Mouse (Mus musculus): ENCODE measurements around the gene Gabbr2. TPM values are rescaled to one million over a fixed set of nuclear protein-coding genes. Genes with fewer than 3 reads are reported as not detected.

Gene Gabbr2
- polyA plus RNA-seq, 1 experiment, result 102 TPM

DNA sequence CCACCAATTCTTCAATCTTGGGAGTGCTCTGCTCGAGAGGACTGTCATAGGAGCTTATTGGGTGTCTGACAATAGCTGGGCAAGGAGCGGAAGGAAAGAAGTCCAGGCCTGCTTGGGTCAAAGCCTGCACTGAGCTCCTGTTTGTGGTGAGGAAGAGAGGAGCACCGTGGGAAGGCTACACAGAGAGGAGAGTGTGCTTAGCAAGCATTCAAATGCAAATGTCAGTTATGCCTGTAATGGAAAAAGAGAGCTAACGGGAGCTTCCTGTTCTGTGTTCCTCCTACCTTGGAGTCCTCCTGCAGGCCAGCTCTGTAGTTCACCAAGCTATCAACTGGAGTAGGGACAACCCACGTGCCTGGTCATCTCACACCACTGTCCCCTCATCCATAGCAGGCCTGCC lies 180.5 kb downstream of the Gabbr2 start:
- H3K4me3 ChIP-seq (replicated peaks; ENCODE audit: insufficient read depth, low read depth, low read length), result no peak overlapping the region
- H3K4me1 ChIP-seq (ENCODE audit: control insufficient read depth, insufficient read depth, low read length), result peaks cover 36% of the 10 kb centered on the region
- no peak overlapping the region for H3K27ac ChIP-seq (ENCODE audit: insufficient read depth, low read length)
- no peak for DNase-seq
- no peaks in the 10 kb centered on the region for H3K27me3 ChIP-seq (ENCODE audit: control insufficient read depth, insufficient read depth, low read length)
- TF ChIP-seq POLR2A (IDR thresholded peaks at IDR 0.05; ENCODE audit: borderline replicate concordance, insufficient read depth, low read length), result no peak
- no peak for TF ChIP-seq CTCF (IDR thresholded peaks at IDR 0.05; ENCODE audit: borderline replicate concordance, insufficient read depth, low read depth, low read length)
- WGBS, result 75% methylated on average over 5 of the region's 5 CpGs

DNA sequence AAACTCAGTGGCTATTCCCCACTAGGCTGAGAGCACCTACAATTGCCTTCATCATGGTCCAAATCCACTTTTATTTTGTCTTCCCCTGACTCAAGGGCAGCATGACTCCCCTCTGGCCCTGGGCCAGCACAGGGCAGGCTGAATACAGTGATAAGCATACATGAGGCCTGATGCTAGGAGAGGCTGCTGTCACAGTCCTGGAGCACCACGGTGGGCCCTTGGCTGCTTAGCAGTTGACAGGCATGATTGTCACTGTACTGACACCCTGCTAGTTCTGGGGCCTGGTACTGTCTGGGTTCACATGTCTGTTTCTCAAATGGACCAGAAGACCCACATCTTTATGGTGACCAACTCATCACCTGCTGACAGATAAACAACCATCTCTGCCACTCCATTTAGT lies 184.8 kb downstream of the Gabbr2 start:
- TF ChIP-seq POLR2A (IDR thresholded peaks at IDR 0.05; ENCODE audit: borderline replicate concordance, insufficient read depth, low read length) (no peak), CTCF (IDR thresholded peaks at IDR 0.05; ENCODE audit: borderline replicate concordance, insufficient read depth, low read depth, low read length) (no peak)
- Histone ChIP-seq H3K27me3 (ENCODE audit: control insufficient read depth, insufficient read depth, low read length) (no peaks in the 10 kb centered on the region), H3K4me3 (replicated peaks; ENCODE audit: insufficient read depth, low read depth, low read length) (no peak overlapping the region), H3K4me1 (ENCODE audit: control insufficient read depth, insufficient read depth, low read length) (peaks cover 25% of the 10 kb centered on the region), H3K27ac (ENCODE audit: insufficient read depth, low read length) (no peak overlapping the region)
- 25% methylated on average over 1 of the region's 1 CpGs for WGBS
- DNase-seq, result no peak

DNA sequence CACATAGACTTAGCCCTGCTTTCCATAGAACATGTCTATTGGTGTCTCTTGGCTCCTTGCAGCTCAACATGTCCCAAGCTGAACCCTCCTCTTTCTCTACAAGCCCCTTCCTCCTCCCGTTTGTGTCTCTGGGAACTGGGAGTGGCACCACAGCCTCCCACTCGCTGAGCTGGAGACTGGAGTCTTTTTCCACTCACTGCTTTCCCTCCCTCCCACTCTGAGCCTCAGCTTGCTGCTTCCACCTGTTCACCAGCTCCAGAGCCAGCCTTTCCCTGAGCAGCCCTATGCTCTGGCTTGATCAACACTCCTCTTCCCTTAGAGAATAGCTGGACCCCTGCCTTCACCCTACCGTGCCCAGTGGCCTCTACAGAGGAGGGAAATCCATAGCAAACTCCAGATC lies 185.8 kb downstream of the Gabbr2 start:
- H3K4me1 ChIP-seq (ENCODE audit: control insufficient read depth, insufficient read depth, low read length), result peaks cover 29% of the 10 kb centered on the region
- H3K4me3 ChIP-seq (replicated peaks; ENCODE audit: insufficient read depth, low read depth, low read length), result no peak overlapping the region
- peak; percentile 62 to 77 for DNase-seq
- TF ChIP-seq CTCF (IDR thresholded peaks at IDR 0.05; ENCODE audit: borderline replicate concordance, insufficient read depth, low read depth, low read length) (no peak), POLR2A (IDR thresholded peaks at IDR 0.05; ENCODE audit: borderline replicate concordance, insufficient read depth, low read length) (no peak)
- 11% methylated on average over 3 of the region's 3 CpGs for WGBS
- H3K27me3 ChIP-seq (ENCODE audit: control insufficient read depth, insufficient read depth, low read length), result no peaks in the 10 kb centered on the region
- peak overlapping the region; percentile 35; the same call in 1 of the 2 replicates for H3K27ac ChIP-seq (ENCODE audit: insufficient read depth, low read length)

DNA sequence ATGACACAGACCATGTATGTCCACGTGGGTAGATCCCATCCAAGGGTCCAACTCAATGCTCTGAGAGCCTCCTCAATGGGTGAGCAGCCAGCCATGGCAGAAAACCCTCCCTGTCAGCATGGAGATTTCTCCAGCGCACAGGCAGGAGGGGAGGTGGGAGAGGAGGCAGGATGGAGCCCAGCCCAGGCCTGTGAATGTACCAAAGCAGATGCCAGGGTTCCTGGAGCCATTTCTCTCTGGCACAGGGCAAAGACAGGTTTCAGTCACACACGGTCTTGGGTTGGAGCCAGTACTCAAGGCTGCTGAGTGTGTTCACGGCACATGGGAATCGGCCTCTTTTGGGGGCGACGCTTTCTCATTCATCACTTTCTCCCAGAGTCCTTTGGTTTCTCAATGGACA lies 189.3 kb downstream of the Gabbr2 start:
- WGBS, result 26% methylated on average over 7 of the region's 7 CpGs
- TF ChIP-seq POLR2A (IDR thresholded peaks at IDR 0.05; ENCODE audit: borderline replicate concordance, insufficient read depth, low read length) (no peak), CTCF (IDR thresholded peaks at IDR 0.05; ENCODE audit: borderline replicate concordance, insufficient read depth, low read depth, low read length) (no peak)
- Histone ChIP-seq H3K4me1 (ENCODE audit: control insufficient read depth, insufficient read depth, low read length) (peaks cover 24% of the 10 kb centered on the region), H3K27me3 (ENCODE audit: control insufficient read depth, insufficient read depth, low read length) (no peaks in the 10 kb centered on the region), H3K4me3 (replicated peaks; ENCODE audit: insufficient read depth, low read depth, low read length) (no peak overlapping the region), H3K27ac (ENCODE audit: insufficient read depth, low read length) (no peak overlapping the region)
- DNase-seq, result peak; percentile 43 to 66

DNA sequence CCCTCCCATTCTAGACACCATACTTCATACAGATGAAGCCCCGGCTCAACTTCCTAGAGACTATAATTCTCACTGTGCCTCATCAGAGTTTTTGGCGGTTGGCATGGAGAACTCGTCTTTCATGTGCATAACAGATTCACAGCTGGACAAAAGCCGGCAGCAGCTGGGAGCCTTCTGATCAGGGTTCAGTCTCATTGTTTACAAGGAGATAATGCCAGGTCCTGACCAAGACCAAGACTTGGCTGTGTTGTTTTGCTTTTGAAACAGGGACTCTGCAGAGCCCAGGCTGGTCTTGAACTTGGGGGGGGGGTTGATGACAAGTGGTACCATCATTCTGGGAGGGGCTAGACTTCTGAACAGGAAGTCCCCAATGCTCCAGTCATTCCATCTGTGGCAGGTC lies 191.8 kb downstream of the Gabbr2 start:
- Histone ChIP-seq H3K4me3 (replicated peaks; ENCODE audit: insufficient read depth, low read depth, low read length) (no peak overlapping the region), H3K4me1 (ENCODE audit: control insufficient read depth, insufficient read depth, low read length) (peaks cover 10% of the 10 kb centered on the region), H3K27ac (ENCODE audit: insufficient read depth, low read length) (no peak overlapping the region), H3K27me3 (ENCODE audit: control insufficient read depth, insufficient read depth, low read length) (no peaks in the 10 kb centered on the region)
- WGBS, result 50% methylated on average over 4 of the region's 4 CpGs
- no peak for TF ChIP-seq POLR2A (IDR thresholded peaks at IDR 0.05; ENCODE audit: borderline replicate concordance, insufficient read depth, low read length)
- no peak for TF ChIP-seq CTCF (IDR thresholded peaks at IDR 0.05; ENCODE audit: borderline replicate concordance, insufficient read depth, low read depth, low read length)
- no peak for DNase-seq

DNA sequence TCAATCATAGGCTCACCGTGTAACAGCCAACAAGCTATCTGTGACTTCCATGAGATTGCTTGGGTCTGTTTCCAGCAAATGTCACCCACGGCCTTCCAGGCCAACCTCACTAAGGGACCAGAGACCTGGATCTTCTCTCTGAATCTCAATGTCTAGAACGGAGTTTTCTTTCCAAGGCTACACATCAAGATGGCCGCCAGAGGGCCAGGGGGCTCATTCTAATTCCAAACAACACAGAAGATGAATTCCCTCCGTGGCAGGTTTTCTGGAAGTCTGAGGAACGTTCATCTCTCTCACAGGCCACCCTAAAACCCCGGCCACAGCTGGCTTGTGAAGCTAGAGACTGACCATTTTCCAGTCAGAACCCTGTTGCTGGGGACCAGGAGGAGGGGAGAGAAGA lies 196.0 kb downstream of the Gabbr2 start:
- WGBS, result 64% methylated on average over 7 of the region's 7 CpGs

DNA sequence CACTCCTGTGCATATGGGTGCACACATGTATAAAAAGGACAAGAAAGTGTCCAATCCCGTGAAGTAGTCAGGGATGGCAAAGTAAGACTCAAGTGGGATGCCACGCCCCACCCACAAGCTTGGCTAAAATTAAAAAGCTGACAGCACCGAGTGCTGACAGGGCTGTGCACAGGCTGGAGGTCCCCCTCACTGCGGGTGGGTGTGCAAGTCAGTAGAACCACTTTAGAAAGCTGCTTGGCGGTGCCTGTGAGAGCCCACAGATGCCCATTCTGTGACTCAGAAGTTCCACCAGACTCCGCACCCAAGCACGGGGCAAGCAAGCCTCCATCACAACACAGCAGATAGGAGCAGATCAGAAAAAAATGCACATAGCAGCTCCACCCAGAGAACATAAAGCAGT lies 197.1 kb downstream of the Gabbr2 start:
- H3K27me3 ChIP-seq (ENCODE audit: control insufficient read depth, insufficient read depth, low read length), result no peaks in the 10 kb centered on the region
- no peak overlapping the region for H3K4me3 ChIP-seq (replicated peaks; ENCODE audit: insufficient read depth, low read depth, low read length)
- H3K27ac ChIP-seq (ENCODE audit: insufficient read depth, low read length), result no peak overlapping the region
- WGBS, result 72% methylated on average over 7 of the region's 7 CpGs
- no peak for DNase-seq
- H3K4me1 ChIP-seq (ENCODE audit: control insufficient read depth, insufficient read depth, low read length), result peaks cover 10% of the 10 kb centered on the region; the same call in 1 of the 2 replicates
- TF ChIP-seq POLR2A (IDR thresholded peaks at IDR 0.05; ENCODE audit: borderline replicate concordance, insufficient read depth, low read length) (no peak), CTCF (IDR thresholded peaks at IDR 0.05; ENCODE audit: borderline replicate concordance, insufficient read depth, low read depth, low read length) (no peak)

More for the DNA sequence above, 196.0 kb downstream of the Gabbr2 start:
- Histone ChIP-seq H3K4me3 (replicated peaks; ENCODE audit: insufficient read depth, low read depth, low read length) (no peak overlapping the region), H3K27me3 (ENCODE audit: control insufficient read depth, insufficient read depth, low read length) (no peaks in the 10 kb centered on the region), H3K27ac (ENCODE audit: insufficient read depth, low read length) (no peak overlapping the region), H3K4me1 (ENCODE audit: control insufficient read depth, insufficient read depth, low read length) (peaks cover 8% of the 10 kb centered on the region; the same call in 1 of the 2 replicates)
- TF ChIP-seq CTCF (IDR thresholded peaks at IDR 0.05; ENCODE audit: borderline replicate concordance, insufficient read depth, low read depth, low read length) (no peak), POLR2A (IDR thresholded peaks at IDR 0.05; ENCODE audit: borderline replicate concordance, insufficient read depth, low read length) (no peak)
- DNase-seq, result no peak

DNA sequence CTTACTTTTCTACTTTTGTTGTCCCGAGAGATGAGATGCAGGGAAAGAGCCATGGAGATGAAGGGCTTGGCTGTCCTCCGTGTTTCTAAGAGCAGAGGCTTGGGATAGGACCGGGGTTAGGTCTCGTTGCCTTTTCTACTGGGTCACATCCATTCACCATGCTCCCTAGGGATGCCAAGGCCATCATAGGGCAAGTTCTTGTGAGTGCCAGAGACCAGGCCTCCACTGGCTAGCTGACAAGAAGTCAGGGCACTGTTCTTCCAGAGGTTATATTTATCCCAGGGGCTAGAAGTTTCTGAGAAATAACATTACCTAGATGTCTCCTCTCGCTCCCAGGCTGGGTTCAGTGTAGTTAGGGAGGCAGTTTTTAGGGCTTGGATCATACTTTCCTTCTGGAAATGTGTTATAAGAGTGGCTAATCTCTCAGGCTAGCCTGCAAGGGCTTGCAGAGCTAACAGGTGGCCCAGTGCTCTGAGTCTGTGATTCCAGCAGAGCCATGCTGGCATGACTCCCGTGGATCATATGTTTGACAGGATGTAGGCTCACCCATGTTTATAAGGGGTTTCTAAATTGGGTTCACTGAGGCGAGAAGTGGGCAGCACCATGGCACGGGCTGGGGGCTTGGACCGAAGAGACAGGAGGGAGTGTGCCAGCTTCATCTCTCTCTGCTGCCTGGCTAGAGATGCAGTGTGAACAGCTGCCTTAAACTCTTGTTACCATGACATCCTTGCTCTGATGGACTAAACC lies 199.2 kb downstream of the Gabbr2 start:
- H3K27ac ChIP-seq (ENCODE audit: insufficient read depth, low read length), result no peak overlapping the region

More for the DNA sequence above, 199.2 kb downstream of the Gabbr2 start:
- no peak overlapping the region for H3K4me3 ChIP-seq (replicated peaks; ENCODE audit: insufficient read depth, low read depth, low read length)
- 21% methylated on average over 9 of the region's 9 CpGs for WGBS
- TF ChIP-seq CTCF (IDR thresholded peaks at IDR 0.05; ENCODE audit: borderline replicate concordance, insufficient read depth, low read depth, low read length) (no peak), POLR2A (IDR thresholded peaks at IDR 0.05; ENCODE audit: borderline replicate concordance, insufficient read depth, low read length) (no peak)
- H3K4me1 ChIP-seq (ENCODE audit: control insufficient read depth, insufficient read depth, low read length), result peaks cover 14% of the 10 kb centered on the region; the same call in 1 of the 2 replicates
- peak; percentile 57 to 68 for DNase-seq
- no peaks in the 10 kb centered on the region for H3K27me3 ChIP-seq (ENCODE audit: control insufficient read depth, insufficient read depth, low read length)

Data from cerebellum, adult 2 months (tissue).